Mouse (Mus musculus): Measurements from ENCODE around the gene Gm20388. TPM values are rescaled to one million over a fixed set of nuclear protein-coding genes. Genes with fewer than 3 reads are reported as not detected.
A peak's percentile ranks its signal among the peaks of the same experiment; 100 is the strongest.

Gene Gm20388
- total and polyA plus RNA-seq, 2 experiments from 2014 or later, result 51.3 TPM; not detected in 1

DNA sequence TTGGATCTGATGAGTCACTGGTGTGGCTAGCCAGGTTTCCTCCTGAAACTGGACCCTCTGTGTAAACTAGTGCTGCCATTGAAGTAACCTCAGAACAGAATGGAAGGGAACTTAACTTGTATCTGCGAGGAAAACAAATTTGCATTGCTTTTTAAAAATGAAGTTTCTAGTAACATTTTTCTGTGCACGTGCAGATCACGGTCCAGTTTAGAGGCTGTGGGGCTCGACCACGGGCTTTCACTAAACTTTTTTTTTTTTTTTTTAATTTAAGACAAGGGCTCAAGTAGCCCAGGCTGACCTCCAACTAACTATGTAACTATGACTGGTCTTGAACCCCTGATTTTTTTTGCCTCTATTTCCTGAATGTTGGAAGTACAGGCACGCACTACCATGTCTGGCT lies 2792.3 kb downstream of the Gm20388 start:
- H3K9ac ChIP-seq, result no peak overlapping the region
- no peak for TF ChIP-seq CTCF (IDR thresholded peaks at IDR 0.05; ENCODE audit: low read depth)
- H3K4me3 ChIP-seq (ENCODE audit: low read depth, low read length), result no peak overlapping the region
- no peak for DNase-seq
- no peaks in the 10 kb centered on the region for H3K27me3 ChIP-seq (ENCODE audit: insufficient read depth, low read length)
- no peaks in the 10 kb centered on the region for H3K36me3 ChIP-seq (ENCODE audit: insufficient read depth)
- H3K4me1 ChIP-seq (ENCODE audit: insufficient read depth), result peaks cover 5% of the 10 kb centered on the region; the same call in 1 of the 2 replicates
- no peak overlapping the region for H3K4me2 ChIP-seq (ENCODE audit: low read depth)
- H3K27ac ChIP-seq (ENCODE audit: low read depth, low read length), result no peak overlapping the region
- H3K9me3 ChIP-seq (ENCODE audit: low read length), result no peaks in the 10 kb centered on the region
- 90% methylated on average over 6 of the region's 6 CpGs for WGBS
- ATAC-seq, result no peak

DNA sequence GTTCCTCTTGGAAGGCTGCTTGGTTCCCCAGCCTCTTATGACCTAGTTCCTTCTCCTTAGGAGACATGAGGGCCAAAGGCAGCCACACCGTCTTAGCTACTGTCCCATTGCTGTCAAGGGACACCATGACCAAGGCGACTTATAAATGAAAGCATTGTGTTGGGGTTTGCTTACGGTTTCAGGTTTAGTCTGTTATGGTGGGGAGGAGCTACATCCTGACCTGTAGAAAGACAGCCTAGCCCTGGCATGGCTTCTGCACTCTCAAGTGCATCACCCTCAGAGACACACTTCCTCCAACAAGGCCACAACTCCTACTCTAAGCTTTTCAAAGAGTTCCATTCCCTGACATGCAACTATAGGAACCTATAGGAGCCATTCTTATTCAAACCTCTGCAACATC lies 2794.0 kb downstream of the Gm20388 start:
- DNase-seq (no peak), ATAC-seq (no peak)
- TF ChIP-seq CTCF (IDR thresholded peaks at IDR 0.05; ENCODE audit: low read depth), result no peak
- Histone ChIP-seq H3K27ac (ENCODE audit: low read depth, low read length) (no peak overlapping the region), H3K9me3 (ENCODE audit: low read length) (no peaks in the 10 kb centered on the region), H3K4me3 (ENCODE audit: low read depth, low read length) (no peak overlapping the region), H3K4me2 (ENCODE audit: low read depth) (no peak overlapping the region), H3K36me3 (ENCODE audit: insufficient read depth) (no peaks in the 10 kb centered on the region), H3K9ac (no peak overlapping the region), H3K27me3 (ENCODE audit: insufficient read depth, low read length) (no peaks in the 10 kb centered on the region), H3K4me1 (ENCODE audit: insufficient read depth) (peaks cover 5% of the 10 kb centered on the region; the same call in 1 of the 2 replicates)
- 85% methylated on average over 3 of the region's 3 CpGs for WGBS

GRCm38 (mm10) chr8:122705901-122706561 lies 2795.4 kb downstream of the Gm20388 start:
- ATAC-seq, result no peak
- 27% methylated on average over 12 of the region's 12 CpGs for WGBS

DNA sequence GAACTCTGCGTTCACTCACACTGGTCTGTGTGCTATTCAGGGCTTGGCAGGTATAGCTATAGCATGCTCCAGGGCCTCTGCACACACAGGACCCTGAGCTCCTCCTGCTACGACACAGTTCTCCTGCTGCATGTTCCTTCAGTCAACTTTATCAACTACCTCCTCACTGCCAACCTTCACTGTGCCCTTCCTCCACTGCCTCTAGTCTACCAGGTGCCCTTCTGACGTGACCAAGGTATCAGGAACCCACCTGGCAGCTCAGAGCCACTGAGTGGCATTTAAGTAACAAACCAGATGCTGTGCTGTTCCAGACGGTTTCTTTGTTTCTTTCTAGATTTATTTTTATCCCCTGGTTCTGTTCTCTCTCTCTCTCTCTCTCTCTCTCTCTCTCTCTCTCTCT lies 2796.5 kb downstream of the Gm20388 start:
- no peaks in the 10 kb centered on the region for H3K9me3 ChIP-seq (ENCODE audit: low read length)
- no peak for TF ChIP-seq CTCF (IDR thresholded peaks at IDR 0.05; ENCODE audit: low read depth)
- H3K9ac ChIP-seq, result no peak overlapping the region
- 60% methylated on average over 4 of the region's 4 CpGs for WGBS
- no peak overlapping the region for H3K4me3 ChIP-seq (ENCODE audit: low read depth, low read length)
- no peak overlapping the region for H3K4me2 ChIP-seq (ENCODE audit: low read depth)
- peaks cover 5% of the 10 kb centered on the region; the same call in 1 of the 2 replicates for H3K4me1 ChIP-seq (ENCODE audit: insufficient read depth)
- DNase-seq, result no peak
- H3K27me3 ChIP-seq (ENCODE audit: insufficient read depth, low read length), result no peaks in the 10 kb centered on the region
- no peak for ATAC-seq
- no peaks in the 10 kb centered on the region for H3K36me3 ChIP-seq (ENCODE audit: insufficient read depth)
- no peak overlapping the region for H3K27ac ChIP-seq (ENCODE audit: low read depth, low read length)

More at GRCm38 (mm10) chr8:122705901-122706561, 2795.4 kb downstream of the Gm20388 start:
- peaks cover 5% of the 10 kb centered on the region; the same call in 1 of the 2 replicates for H3K4me1 ChIP-seq (ENCODE audit: insufficient read depth)
- H3K4me2 ChIP-seq (ENCODE audit: low read depth), result no peak overlapping the region
- H3K36me3 ChIP-seq (ENCODE audit: insufficient read depth), result no peaks in the 10 kb centered on the region
- no peak overlapping the region for H3K27ac ChIP-seq (ENCODE audit: low read depth, low read length)
- H3K27me3 ChIP-seq (ENCODE audit: insufficient read depth, low read length), result no peaks in the 10 kb centered on the region
- no peak for TF ChIP-seq CTCF (IDR thresholded peaks at IDR 0.05; ENCODE audit: low read depth)
- no peak overlapping the region for H3K4me3 ChIP-seq (ENCODE audit: low read depth, low read length)
- no peaks in the 10 kb centered on the region for H3K9me3 ChIP-seq (ENCODE audit: low read length)
- DNase-seq, result no peak
- no peak overlapping the region for H3K9ac ChIP-seq

DNA sequence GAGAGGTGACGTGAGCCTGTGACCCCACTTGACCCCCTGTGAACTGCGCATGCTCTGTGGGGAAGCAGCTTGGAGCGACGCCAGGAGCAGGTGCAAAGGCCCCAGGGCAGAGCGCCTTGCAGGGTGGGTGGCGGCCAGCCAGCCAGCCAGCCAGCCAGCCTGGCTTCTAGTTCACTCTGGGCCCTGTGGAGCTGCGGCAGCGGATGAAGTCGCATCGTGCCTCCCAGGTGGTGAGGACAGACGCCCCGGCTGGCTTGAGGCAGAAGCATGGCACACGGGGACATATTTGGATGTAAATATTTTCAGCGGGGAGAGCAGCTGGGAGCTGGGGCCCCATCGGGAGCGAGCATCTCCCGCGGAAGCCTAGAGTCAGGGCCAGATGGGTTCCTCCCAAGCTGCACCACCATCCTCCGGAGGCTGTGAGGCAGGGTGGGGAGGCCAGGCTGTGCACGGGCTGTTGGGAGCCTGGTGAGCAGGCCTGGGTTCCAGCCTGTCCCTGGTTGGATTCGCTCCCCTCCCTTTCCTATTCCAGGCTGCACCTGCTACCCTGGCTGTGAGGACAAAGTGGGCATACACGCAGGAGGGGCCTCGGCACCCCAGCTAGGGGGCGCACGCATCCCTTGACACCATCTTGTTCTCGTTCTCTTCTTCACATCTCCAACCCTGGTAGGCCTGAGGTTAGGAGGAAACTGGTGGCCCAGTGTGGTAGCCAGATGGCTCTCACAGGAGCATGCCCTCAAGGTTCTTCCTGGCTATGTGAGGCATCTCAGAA lies 2798.9 kb downstream of the Gm20388 start:
- H3K36me3 ChIP-seq (ENCODE audit: insufficient read depth), result no peaks in the 10 kb centered on the region
- WGBS, result 31% methylated on average over 26 of the region's 26 CpGs
- peak; percentile 42 for TF ChIP-seq CTCF (IDR thresholded peaks at IDR 0.05; ENCODE audit: low read depth)
- peaks cover 5% of the 10 kb centered on the region; the same call in 1 of the 2 replicates for H3K4me1 ChIP-seq (ENCODE audit: insufficient read depth)
- H3K9ac ChIP-seq, result no peak overlapping the region
- no peak overlapping the region for H3K4me2 ChIP-seq (ENCODE audit: low read depth)
- DNase-seq, result peak; percentile 74
- no peaks in the 10 kb centered on the region for H3K9me3 ChIP-seq (ENCODE audit: low read length)
- no peak overlapping the region for H3K4me3 ChIP-seq (ENCODE audit: low read depth, low read length)
- ATAC-seq, result peak; percentile 88
- no peak overlapping the region for H3K27ac ChIP-seq (ENCODE audit: low read depth, low read length)
- no peaks in the 10 kb centered on the region for H3K27me3 ChIP-seq (ENCODE audit: insufficient read depth, low read length)

DNA sequence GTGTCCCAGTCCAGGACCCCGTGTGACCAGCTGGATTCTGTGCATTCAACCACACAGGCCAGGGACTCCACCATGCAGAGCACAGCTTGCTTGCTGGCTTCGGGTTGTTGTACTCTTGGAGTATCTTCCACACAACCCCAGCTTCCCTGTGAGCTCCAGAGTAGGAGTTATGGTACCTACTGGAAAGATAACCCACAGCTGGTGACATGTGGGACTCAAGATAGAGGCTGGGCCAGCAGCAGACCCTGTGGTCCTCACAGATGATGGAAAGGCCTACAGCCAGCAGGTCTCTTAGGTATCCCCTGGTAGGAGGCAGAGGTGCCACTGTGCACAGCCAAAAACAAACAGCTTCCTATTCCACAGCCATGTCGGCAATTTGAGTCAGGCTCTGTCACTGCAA lies 2800.8 kb downstream of the Gm20388 start:
- no peak for ATAC-seq
- 79% methylated on average over 3 of the region's 3 CpGs for WGBS
- no peak overlapping the region for H3K27ac ChIP-seq (ENCODE audit: low read depth, low read length)
- no peaks in the 10 kb centered on the region for H3K9me3 ChIP-seq (ENCODE audit: low read length)
- H3K27me3 ChIP-seq (ENCODE audit: insufficient read depth, low read length), result no peaks in the 10 kb centered on the region
- H3K4me1 ChIP-seq (ENCODE audit: insufficient read depth), result no peaks in the 10 kb centered on the region
- H3K4me3 ChIP-seq (ENCODE audit: low read depth, low read length), result no peak overlapping the region
- H3K9ac ChIP-seq, result no peak overlapping the region
- no peak for TF ChIP-seq CTCF (IDR thresholded peaks at IDR 0.05; ENCODE audit: low read depth)
- H3K36me3 ChIP-seq (ENCODE audit: insufficient read depth), result no peaks in the 10 kb centered on the region
- no peak for DNase-seq
- no peak overlapping the region for H3K4me2 ChIP-seq (ENCODE audit: low read depth)

DNA sequence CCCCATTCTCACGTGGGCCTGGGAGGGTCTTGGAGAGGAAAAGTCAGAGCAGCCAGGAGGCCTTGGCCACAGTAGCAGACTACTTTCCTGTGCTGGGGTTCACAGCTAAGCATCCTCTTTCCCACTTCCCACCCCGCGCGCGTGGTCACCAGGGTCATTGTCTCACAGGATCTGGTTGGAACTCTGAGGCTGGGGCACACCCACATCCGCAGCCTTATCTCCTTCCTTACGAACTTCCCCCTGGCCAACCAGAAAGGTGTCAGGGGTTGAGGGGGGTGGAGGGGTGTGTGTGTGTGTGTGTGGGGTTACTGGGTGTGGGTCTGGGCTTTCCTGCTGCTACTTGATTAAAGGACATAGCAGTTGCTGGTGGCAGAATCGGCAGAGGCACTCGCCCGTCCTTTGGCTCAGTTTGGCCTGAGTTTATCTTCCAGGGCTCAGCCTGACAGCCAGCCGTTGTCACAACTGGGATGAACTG lies 2801.3 kb downstream of the Gm20388 start:
- H3K27me3 ChIP-seq (ENCODE audit: insufficient read depth, low read length), result no peaks in the 10 kb centered on the region
- H3K9me3 ChIP-seq (ENCODE audit: low read length), result no peaks in the 10 kb centered on the region
- H3K4me2 ChIP-seq (ENCODE audit: low read depth), result no peak overlapping the region
- H3K4me3 ChIP-seq (ENCODE audit: low read depth, low read length), result no peak overlapping the region
- DNase-seq, result no peak
- no peaks in the 10 kb centered on the region for H3K36me3 ChIP-seq (ENCODE audit: insufficient read depth)
- no peak for TF ChIP-seq CTCF (IDR thresholded peaks at IDR 0.05; ENCODE audit: low read depth)
- ATAC-seq, result no peak
- 88% methylated on average over 11 of the region's 11 CpGs for WGBS
- H3K4me1 ChIP-seq (ENCODE audit: insufficient read depth), result no peaks in the 10 kb centered on the region
- no peak overlapping the region for H3K9ac ChIP-seq
- H3K27ac ChIP-seq (ENCODE audit: low read depth, low read length), result no peak overlapping the region

Measured in forebrain, postnatal 0 days (tissue).